Mouse (Mus musculus): ENCODE data around the gene Olfr1424. TPM values are rescaled to one million over a fixed set of nuclear protein-coding genes. Genes with fewer than 3 reads are reported as not detected.

Olfr1424 gene
- polyA plus RNA-seq, 1 experiment from 2014 or later = not detected

GRCm38 (mm10) chr19:12016192-12016591 lies 46.3 kb downstream of the Olfr1424 start:
- no peak overlapping the region for H3K4me2 ChIP-seq
- H3K4me1 ChIP-seq = no peaks in the 10 kb centered on the region
- no peaks in the 10 kb centered on the region for H3K9me3 ChIP-seq (replicated peaks)
- H3K4me3 ChIP-seq = no peak overlapping the region
- 83% methylated on average over 4 of the region's 4 CpGs for WGBS
- no peaks in the 10 kb centered on the region for H3K27me3 ChIP-seq
- H3K27ac ChIP-seq = no peak overlapping the region
- H3K36me3 ChIP-seq (ENCODE audit: poor library complexity, severe bottlenecking) = no peaks in the 10 kb centered on the region
- no peak for ATAC-seq
- no peak overlapping the region for H3K9ac ChIP-seq

DNA sequence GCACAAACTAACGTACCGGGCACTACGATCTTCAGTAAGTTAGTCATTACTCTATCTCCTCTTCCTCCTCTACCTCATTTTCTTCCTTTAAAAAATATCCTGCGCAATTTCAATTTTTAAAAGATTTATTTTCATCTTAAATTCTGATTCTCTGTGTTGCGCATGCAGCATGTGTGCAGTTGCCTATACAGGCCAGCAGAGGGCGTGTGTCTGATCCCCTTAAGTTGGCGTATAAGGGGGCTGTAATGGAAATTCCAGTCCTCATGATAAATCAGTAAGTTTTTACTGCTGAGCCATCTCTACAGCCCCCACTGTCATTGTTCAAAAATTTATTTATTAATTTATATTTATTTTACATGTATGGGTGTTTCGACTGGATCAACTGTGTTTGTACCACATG lies 46.8 kb downstream of the Olfr1424 start:
- Histone ChIP-seq H3K9me3 (replicated peaks) (no peaks in the 10 kb centered on the region), H3K4me1 (no peaks in the 10 kb centered on the region), H3K27ac (no peak overlapping the region), H3K27me3 (no peaks in the 10 kb centered on the region), H3K36me3 (ENCODE audit: poor library complexity, severe bottlenecking) (no peaks in the 10 kb centered on the region), H3K4me2 (no peak overlapping the region), H3K9ac (no peak overlapping the region), H3K4me3 (no peak overlapping the region)
- no peak for ATAC-seq
- whole genome bisulfite sequencing = 70% methylated on average over 8 of the region's 8 CpGs

DNA sequence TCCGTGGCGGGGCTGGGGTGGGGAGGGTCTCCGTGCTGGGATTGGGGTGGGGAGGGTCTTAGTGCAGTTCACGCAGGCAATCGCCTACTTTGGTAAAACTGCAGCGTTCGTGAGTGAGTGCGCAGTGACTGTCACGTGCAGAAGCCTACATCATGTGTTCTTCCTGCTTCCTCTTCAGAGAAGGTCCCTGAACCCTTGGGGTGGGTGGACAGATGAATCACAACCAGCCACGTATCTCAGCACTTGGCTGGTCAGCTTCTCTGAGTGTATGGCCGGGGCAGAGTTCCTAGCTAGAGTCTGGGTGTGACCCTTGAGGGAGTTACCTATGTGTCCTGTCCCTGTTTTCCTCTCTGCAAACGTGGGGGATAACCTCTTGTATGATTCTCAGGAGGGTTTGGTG lies 49.3 kb downstream of the Olfr1424 start:
- Histone ChIP-seq H3K4me3 (peak overlapping the region; percentile 70), H3K27me3 (no peaks in the 10 kb centered on the region), H3K9ac (peak overlapping the region; percentile 46), H3K27ac (no peak overlapping the region), H3K9me3 (replicated peaks) (no peaks in the 10 kb centered on the region), H3K4me2 (peak overlapping the region; percentile 66), H3K4me1 (no peaks in the 10 kb centered on the region), H3K36me3 (ENCODE audit: poor library complexity, severe bottlenecking) (no peaks in the 10 kb centered on the region)
- no peak for ATAC-seq
- 0% methylated on average over 12 of the region's 12 CpGs for WGBS

DNA sequence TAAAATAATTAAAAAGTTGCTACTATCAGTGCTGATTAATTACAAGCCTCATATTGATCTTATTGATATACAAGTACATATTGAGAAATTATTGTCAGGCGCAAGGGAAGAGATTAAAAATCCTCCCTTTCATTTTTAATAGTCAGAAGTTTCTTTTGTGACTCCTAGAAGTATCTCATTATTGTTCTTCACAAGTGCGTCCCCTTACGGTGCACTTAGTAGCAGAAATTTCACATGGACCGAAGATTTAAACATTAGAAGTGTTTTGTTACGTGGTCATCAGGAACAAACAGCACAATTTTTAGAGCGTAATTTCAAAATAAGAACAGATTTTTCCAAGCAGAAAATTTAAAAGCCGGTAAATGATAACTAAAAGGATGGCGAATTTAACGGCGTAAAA lies 49.9 kb downstream of the Olfr1424 start:
- Histone ChIP-seq H3K9ac (peak overlapping the region; percentile 46; the same call in 1 of the 2 replicates), H3K9me3 (replicated peaks) (no peaks in the 10 kb centered on the region), H3K4me2 (peak overlapping the region; percentile 66), H3K4me3 (peak overlapping the region; percentile 70), H3K4me1 (peaks cover 1% of the 10 kb centered on the region; the same call in 1 of the 2 replicates), H3K27ac (no peak overlapping the region), H3K36me3 (ENCODE audit: poor library complexity, severe bottlenecking) (no peaks in the 10 kb centered on the region), H3K27me3 (no peaks in the 10 kb centered on the region)
- 1% methylated on average over 10 of the region's 10 CpGs for WGBS
- no peak for ATAC-seq

DNA sequence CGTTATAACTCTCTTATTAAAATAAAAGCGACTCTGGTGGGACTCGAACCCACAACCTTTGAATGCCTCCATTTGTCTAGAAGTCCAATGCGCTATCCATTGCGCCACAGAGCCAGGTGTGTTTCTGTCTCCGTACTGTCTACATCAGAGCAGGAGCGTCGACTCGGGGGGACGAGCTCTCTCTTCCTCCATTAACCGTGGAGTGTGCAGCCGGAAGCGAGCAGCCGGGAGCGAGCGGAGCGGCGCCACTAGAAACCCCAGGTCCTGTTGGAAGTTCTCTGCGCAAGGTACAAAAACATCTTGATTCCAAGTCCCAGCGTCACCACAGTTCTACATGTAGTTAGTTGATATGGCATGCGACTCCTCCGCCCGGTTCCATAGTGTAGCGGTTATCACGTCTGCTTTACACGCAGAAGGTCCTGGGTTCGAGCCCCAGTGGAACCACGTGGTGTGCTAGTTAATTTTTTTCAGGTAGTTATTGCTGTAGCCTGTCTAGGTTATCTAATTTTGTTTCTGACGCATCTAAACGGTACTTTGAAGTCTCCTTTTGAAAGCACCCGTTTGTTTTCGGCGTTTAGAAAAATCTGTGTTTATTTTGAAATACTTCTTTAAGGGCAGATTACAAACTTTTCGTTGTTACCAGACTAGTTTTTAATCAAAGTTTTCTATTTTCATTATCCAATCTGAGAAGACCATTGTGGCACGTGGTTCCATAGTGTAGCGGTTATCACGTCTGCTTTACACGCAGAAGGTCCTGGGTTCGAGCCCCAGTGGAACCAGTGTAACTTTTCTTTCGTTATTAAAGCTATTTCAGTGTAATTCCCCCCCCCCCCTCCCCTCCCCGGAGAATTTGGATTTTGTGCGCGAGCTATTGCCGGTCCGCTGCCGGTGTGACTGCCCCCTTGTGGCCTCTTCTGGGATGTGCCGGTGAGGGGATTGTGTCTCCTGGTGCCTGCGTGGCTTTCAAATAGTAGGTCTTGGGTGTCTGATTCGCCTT lies 50.6 kb downstream of the Olfr1424 start:
- H3K9me3 ChIP-seq (replicated peaks) = no peaks in the 10 kb centered on the region
- no peaks in the 10 kb centered on the region for H3K36me3 ChIP-seq (ENCODE audit: poor library complexity, severe bottlenecking)
- H3K4me1 ChIP-seq = peaks cover 9% of the 10 kb centered on the region
- peak overlapping the region; percentile 70 for H3K4me3 ChIP-seq
- no peaks in the 10 kb centered on the region for H3K27me3 ChIP-seq
- peak overlapping the region; percentile 5; the same call in 1 of the 2 replicates for H3K9ac ChIP-seq
- peak; percentile 86 for ATAC-seq
- peak overlapping the region; percentile 66 for H3K4me2 ChIP-seq
- WGBS = under 1% methylated on average over 49 of the region's 49 CpGs
- H3K27ac ChIP-seq = peak overlapping the region; percentile 95

DNA sequence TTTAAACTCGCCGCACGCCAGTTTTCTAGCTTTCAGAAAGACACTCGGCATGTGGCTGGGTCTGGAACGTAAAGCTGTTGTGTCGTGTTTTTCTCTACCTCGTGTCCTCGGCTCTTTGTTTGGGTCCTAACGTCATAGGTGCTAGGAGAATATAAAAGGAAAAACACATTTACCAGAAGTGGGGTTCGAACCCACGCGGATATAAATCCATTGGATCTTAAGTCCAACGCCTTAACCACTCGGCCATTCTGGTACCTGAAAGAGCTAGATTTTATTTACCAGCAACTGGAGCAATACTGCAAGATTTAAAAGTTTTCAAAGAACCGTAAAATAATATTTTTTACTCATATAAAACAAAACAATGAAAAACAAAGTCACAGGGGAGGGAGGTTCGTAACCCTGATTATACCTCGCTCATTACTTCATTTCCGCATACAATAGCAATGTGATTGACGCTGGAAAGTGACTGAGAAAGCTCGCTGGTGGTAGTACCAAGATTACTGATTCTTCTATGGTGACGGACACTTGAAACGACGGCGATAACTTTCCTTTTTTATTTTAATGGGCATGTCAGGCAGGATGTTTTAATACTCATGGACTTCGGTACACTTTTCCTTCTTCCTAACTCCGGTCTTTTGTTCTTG lies 51.4 kb downstream of the Olfr1424 start:
- peak; percentile 65 for ATAC-seq
- Histone ChIP-seq H3K4me2 (peak overlapping the region; percentile 66), H3K4me1 (peaks cover 16% of the 10 kb centered on the region), H3K36me3 (ENCODE audit: poor library complexity, severe bottlenecking) (no peaks in the 10 kb centered on the region), H3K9ac (peak overlapping the region; percentile 84), H3K9me3 (replicated peaks) (no peaks in the 10 kb centered on the region), H3K4me3 (peak overlapping the region; percentile 70), H3K27ac (peak overlapping the region; percentile 95), H3K27me3 (no peaks in the 10 kb centered on the region)
- under 1% methylated on average over 26 of the region's 26 CpGs for WGBS

DNA sequence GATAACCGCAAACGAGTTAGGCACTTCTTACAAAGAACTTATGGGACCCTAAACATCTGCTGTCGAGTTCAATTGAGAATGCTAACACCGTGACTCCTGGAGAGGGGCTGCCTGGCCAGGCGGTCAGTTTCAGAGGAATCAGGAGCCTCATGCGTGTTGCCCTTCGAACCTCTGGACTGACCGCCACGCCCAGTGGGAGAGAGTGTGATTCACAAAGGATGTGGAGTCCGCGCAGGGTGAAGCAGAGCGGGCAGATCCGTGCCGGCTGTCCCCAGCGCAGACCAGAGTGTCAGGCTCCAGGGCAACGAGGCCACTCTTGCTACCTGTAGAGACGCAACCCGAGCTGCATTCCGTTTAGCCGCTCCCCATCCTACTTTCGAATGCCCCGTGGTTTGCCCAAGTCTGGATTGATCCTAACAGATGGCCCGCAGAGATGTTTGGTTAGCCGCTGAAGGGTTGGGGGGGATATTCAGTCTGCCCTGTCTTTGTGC lies 52.2 kb downstream of the Olfr1424 start:
- Histone ChIP-seq H3K9me3 (replicated peaks) (no peaks in the 10 kb centered on the region), H3K4me1 (peaks cover 16% of the 10 kb centered on the region), H3K4me3 (peak overlapping the region; percentile 70), H3K9ac (peak overlapping the region; percentile 84), H3K36me3 (ENCODE audit: poor library complexity, severe bottlenecking) (no peaks in the 10 kb centered on the region), H3K27me3 (no peaks in the 10 kb centered on the region), H3K4me2 (peak overlapping the region; percentile 66), H3K27ac (peak overlapping the region; percentile 95)
- peak; percentile 13 for ATAC-seq
- WGBS = under 1% methylated on average over 24 of the region's 24 CpGs

DNA sequence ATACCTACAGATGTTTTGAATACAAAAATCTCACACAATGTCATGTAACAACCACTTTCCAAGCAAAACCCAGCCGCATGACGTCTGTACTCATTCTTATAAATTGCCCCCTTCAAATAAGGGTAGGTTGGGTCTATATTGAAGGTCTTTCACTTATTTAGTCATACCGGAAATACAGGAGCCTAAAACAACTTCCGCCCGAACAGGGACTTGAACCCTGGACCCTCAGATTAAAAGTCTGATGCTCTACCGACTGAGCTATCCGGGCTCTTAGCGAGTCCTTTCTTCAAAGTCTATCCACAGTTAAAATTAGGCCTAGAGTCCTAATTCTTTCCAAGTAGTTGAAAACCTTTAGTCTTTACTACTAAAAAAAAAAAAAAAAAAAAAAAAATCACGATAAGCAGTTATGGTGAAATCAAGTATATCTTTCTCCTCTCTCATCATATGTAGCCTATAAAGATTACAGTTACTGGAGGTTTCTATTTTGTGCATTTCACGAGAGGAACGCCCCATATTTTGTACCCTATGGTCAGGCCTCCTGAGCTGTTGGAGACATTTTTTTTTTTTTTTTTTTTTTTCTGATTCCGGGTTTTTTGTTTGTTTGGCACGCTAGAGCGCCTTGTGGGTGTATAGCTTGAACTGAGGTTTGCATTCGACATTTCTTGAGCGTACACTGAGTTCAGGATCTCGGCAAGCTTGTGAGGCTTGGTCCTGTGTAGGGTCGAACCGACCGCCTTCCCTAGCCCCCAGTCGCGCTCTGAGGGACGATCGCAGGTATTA lies 52.8 kb downstream of the Olfr1424 start:
- Histone ChIP-seq H3K27me3 (no peaks in the 10 kb centered on the region), H3K36me3 (ENCODE audit: poor library complexity, severe bottlenecking) (no peaks in the 10 kb centered on the region), H3K4me2 (peak overlapping the region; percentile 66), H3K4me3 (peak overlapping the region; percentile 70), H3K9me3 (replicated peaks) (no peaks in the 10 kb centered on the region), H3K9ac (peak overlapping the region; percentile 84), H3K4me1 (peaks cover 18% of the 10 kb centered on the region), H3K27ac (peak overlapping the region; percentile 95)
- ATAC-seq = peak; percentile 14
- under 1% methylated on average over 24 of the region's 24 CpGs for WGBS

Other genes starting within 250 kb of the Olfr1424 start
- 6.5 and 8.2 TPM in 2 replicates for gene Stx3, start 243.3 kb downstream of the Olfr1424 start, polyA plus RNA-seq (2015; fragmentation: Nextera tagmentation; extraction: Ambion mirVana)
- 0.12 TPM in 1 of 2 replicates, not detected in the other for gene Olfr1417, start 223.5 kb downstream of the Olfr1424 start, polyA plus RNA-seq (2015; fragmentation: Nextera tagmentation; extraction: Ambion mirVana)
- gene Olfr1418, start 201.6 kb downstream of the Olfr1424 start, polyA plus RNA-seq (2015; fragmentation: Nextera tagmentation; extraction: Ambion mirVana) = not detected in 2 replicates
- not detected in 2 replicates for gene Olfr1419, start 187.6 kb downstream of the Olfr1424 start, polyA plus RNA-seq (2015; fragmentation: Nextera tagmentation; extraction: Ambion mirVana)
- 0.05 TPM in 1 of 2 replicates, not detected in the other for gene Olfr1420, start 176.1 kb downstream of the Olfr1424 start, polyA plus RNA-seq (2015; fragmentation: Nextera tagmentation; extraction: Ambion mirVana)
- gene Patl1, start 150.3 kb downstream of the Olfr1424 start, polyA plus RNA-seq (2015; fragmentation: Nextera tagmentation; extraction: Ambion mirVana) = 18.9 and 21.4 TPM in 2 replicates
- gene Osbp, start 96.7 kb downstream of the Olfr1424 start, polyA plus RNA-seq (2015; fragmentation: Nextera tagmentation; extraction: Ambion mirVana) = 4.1 and 4.9 TPM in 2 replicates
- gene Olfr1423, start 21.4 kb downstream of the Olfr1424 start, polyA plus RNA-seq (2015; fragmentation: Nextera tagmentation; extraction: Ambion mirVana) = not detected in 2 replicates
- not detected in 2 replicates for gene Olfr1425, start 15.0 kb upstream of the Olfr1424 start, polyA plus RNA-seq (2015; fragmentation: Nextera tagmentation; extraction: Ambion mirVana)
- gene Olfr1426, start 29.3 kb upstream of the Olfr1424 start, polyA plus RNA-seq (2015; fragmentation: Nextera tagmentation; extraction: Ambion mirVana) = not detected in 2 replicates
- not detected in 2 replicates for gene Olfr1427, start 40.7 kb upstream of the Olfr1424 start, polyA plus RNA-seq (2015; fragmentation: Nextera tagmentation; extraction: Ambion mirVana)
- gene Olfr1428, start 53.2 kb upstream of the Olfr1424 start, polyA plus RNA-seq (2015; fragmentation: Nextera tagmentation; extraction: Ambion mirVana) = not detected in 2 replicates
- gene Olfr76, start 60.5 kb upstream of the Olfr1424 start, polyA plus RNA-seq (2015; fragmentation: Nextera tagmentation; extraction: Ambion mirVana) = not detected in 2 replicates
- not detected in 2 replicates for gene Olfr1555-ps1, start 107.4 kb upstream of the Olfr1424 start, polyA plus RNA-seq (2015; fragmentation: Nextera tagmentation; extraction: Ambion mirVana)
- not detected in 2 replicates for gene Olfr1431, start 138.0 kb upstream of the Olfr1424 start, polyA plus RNA-seq (2015; fragmentation: Nextera tagmentation; extraction: Ambion mirVana)
- gene Olfr1432, start 169.9 kb upstream of the Olfr1424 start, polyA plus RNA-seq (2015; fragmentation: Nextera tagmentation; extraction: Ambion mirVana) = not detected in 2 replicates
- not detected in 2 replicates for gene Olfr262, start 179.0 kb upstream of the Olfr1424 start, polyA plus RNA-seq (2015; fragmentation: Nextera tagmentation; extraction: Ambion mirVana)
- not detected in 2 replicates for gene Olfr235, start 198.3 kb upstream of the Olfr1424 start, polyA plus RNA-seq (2015; fragmentation: Nextera tagmentation; extraction: Ambion mirVana)
- gene Olfr1434, start 217.2 kb upstream of the Olfr1424 start, polyA plus RNA-seq (2015; fragmentation: Nextera tagmentation; extraction: Ambion mirVana) = not detected in 2 replicates
- not detected in 2 replicates for gene Olfr1436, start 236.4 kb upstream of the Olfr1424 start, polyA plus RNA-seq (2015; fragmentation: Nextera tagmentation; extraction: Ambion mirVana)

All from forebrain, embryonic 13.5 days (tissue).